Mouse (Mus musculus): ENCODE data around the gene Skap1. TPM values are rescaled to one million over a fixed set of nuclear protein-coding genes. Genes with fewer than 3 reads are reported as not detected.

The Skap1 gene
- total and polyA plus RNA-seq, 3 experiments: not detected

DNA sequence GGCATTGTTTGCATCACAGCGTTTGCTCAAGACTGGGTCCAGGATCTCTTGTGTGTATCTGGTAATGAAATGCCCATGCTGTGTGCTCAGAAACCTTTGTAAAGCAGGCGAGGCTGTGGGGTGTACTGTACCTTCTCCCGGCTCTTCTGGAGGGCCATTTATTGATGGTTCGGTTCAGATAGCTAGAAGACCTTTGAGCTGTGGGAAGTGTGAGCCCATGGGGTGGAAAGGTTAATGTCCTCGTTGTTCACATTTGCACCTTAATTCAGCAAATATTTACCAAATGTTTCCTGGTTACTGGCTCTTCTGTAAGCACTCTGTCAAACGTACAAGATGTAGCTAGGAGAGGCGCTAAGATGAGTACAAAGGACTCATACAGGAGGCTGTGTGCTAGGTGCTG lies 173.5 kb downstream of the Skap1 start:
- Histone ChIP-seq H3K9ac (ENCODE audit: control insufficient read depth, low read depth, low read length, poor library complexity, severe bottlenecking) (no peak overlapping the region), H3K79me2 (ENCODE audit: control insufficient read depth, insufficient read depth, low read length, poor library complexity) (no peaks in the 10 kb centered on the region), H3K9me3 (replicated peaks; ENCODE audit: insufficient read depth, low read length) (no peaks in the 10 kb centered on the region), H3K4me1 (ENCODE audit: control insufficient read depth in 1 of 2, insufficient read depth in 2 of 2, low read length in 2 of 2) (no peaks in the 10 kb centered on the region), H3K36me3 (ENCODE audit: control insufficient read depth in 1 of 2, insufficient read depth in 2 of 2, low read length in 2 of 2) (no peaks in the 10 kb centered on the region), H3K27me3 (ENCODE audit: control insufficient read depth in 1 of 2, insufficient read depth in 2 of 2, low read length in 2 of 2) (peaks cover 15 to 40% of the 10 kb centered on the region in 2 experiments), H3K4me3 (ENCODE audit: control insufficient read depth in 1 of 2, insufficient read depth in 1 of 2, low read depth in 2 of 2, low read length in 2 of 2) (no peak overlapping the region), H3K27ac (ENCODE audit: control insufficient read depth, low read depth, low read length) (no peak overlapping the region)
- TF ChIP-seq JUND (IDR thresholded peaks at IDR 0.05; ENCODE audit: low read depth, low read length): no peak
- TF ChIP-seq GATA1 (IDR thresholded peaks at IDR 0.05; ENCODE audit: low read depth, low read length): no peak
- TF ChIP-seq E2F4 (IDR thresholded peaks at IDR 0.05; ENCODE audit: borderline replicate concordance, low read depth, low read length): no peak
- TF ChIP-seq POLR2A (IDR thresholded peaks at IDR 0.05; ENCODE audit: control insufficient read depth in 1 of 2, insufficient read depth in 1 of 2, low read depth in 1 of 2, low read length in 2 of 2, poor library complexity in 1 of 2): no peak
- TF ChIP-seq MAX (IDR thresholded peaks at IDR 0.05; ENCODE audit: low read length): no peak
- no peak for TF ChIP-seq HCFC1 (IDR thresholded peaks at IDR 0.05; ENCODE audit: low read depth, low read length)
- no peak for TF ChIP-seq USF1 (IDR thresholded peaks at IDR 0.05; ENCODE audit: low read depth, low read length)
- TF ChIP-seq CHD2 (IDR thresholded peaks at IDR 0.05; ENCODE audit: low read length): no peak
- TF ChIP-seq ZC3H11A (IDR thresholded peaks at IDR 0.05; ENCODE audit: low read depth, low read length): no peak
- no peak for TF ChIP-seq MYC (IDR thresholded peaks at IDR 0.05; ENCODE audit: low read depth, low read length)
- TF ChIP-seq NELFE (IDR thresholded peaks at IDR 0.05; ENCODE audit: low read depth, low read length): no peak
- no peak for TF ChIP-seq CTCF (IDR thresholded peaks at IDR 0.05 in 2 of 3, conservative IDR thresholded peaks at IDR 0.05 in 1 of 3; ENCODE audit: control insufficient read depth in 1 of 3, insufficient read depth in 1 of 3, low read depth in 2 of 3, low read length in 3 of 3, poor library complexity in 1 of 3, severe bottlenecking in 1 of 3)
- TF ChIP-seq MYB (IDR thresholded peaks at IDR 0.05; ENCODE audit: low read depth, low read length): no peak
- no peak for TF ChIP-seq ZKSCAN1 (IDR thresholded peaks at IDR 0.05; ENCODE audit: low read depth, low read length)
- TF ChIP-seq SMC3 (IDR thresholded peaks at IDR 0.05; ENCODE audit: low read depth, low read length): no peak
- no peak for TF ChIP-seq GABPA (IDR thresholded peaks at IDR 0.05; ENCODE audit: low read depth, low read length)
- no peak for TF ChIP-seq MXI1 (IDR thresholded peaks at IDR 0.05; ENCODE audit: low read depth, low read length)
- no peak for DNase-seq (ENCODE audit: low read depth, low spot score)

DNA sequence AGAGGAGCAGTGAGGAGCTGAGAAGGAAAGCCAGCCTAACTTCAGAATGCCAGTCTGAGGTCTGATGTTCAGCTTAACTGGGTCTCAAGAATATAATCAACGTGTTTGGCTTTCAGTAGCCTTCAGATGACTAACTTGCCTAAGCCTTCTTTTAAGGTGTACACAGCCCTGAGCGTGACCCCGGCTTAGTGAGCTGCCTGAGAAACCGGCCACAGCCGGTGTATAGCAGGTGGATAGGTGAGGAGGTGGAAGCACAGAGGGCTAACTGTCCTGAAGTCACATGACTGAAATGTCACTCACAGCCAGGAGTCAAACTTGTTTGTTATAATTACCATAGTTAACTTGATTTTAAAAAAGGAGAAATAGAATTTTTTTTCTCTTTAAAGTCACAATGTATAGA lies 175.4 kb downstream of the Skap1 start:
- peaks cover 16 to 34% of the 10 kb centered on the region in 2 experiments for H3K27me3 ChIP-seq (ENCODE audit: control insufficient read depth in 1 of 2, insufficient read depth in 2 of 2, low read length in 2 of 2)
- no peaks in the 10 kb centered on the region for H3K9me3 ChIP-seq (replicated peaks; ENCODE audit: insufficient read depth, low read length)
- no peaks in the 10 kb centered on the region for H3K36me3 ChIP-seq (ENCODE audit: control insufficient read depth in 1 of 2, insufficient read depth in 2 of 2, low read length in 2 of 2)
- no peaks in the 10 kb centered on the region for H3K4me1 ChIP-seq (ENCODE audit: control insufficient read depth in 1 of 2, insufficient read depth in 2 of 2, low read length in 2 of 2)
- DNase-seq (ENCODE audit: low read depth, low spot score): no peak
- no peak overlapping the region for H3K4me3 ChIP-seq (ENCODE audit: control insufficient read depth in 1 of 2, insufficient read depth in 1 of 2, low read depth in 2 of 2, low read length in 2 of 2)
- no peaks in the 10 kb centered on the region for H3K79me2 ChIP-seq (ENCODE audit: control insufficient read depth, insufficient read depth, low read length, poor library complexity)
- no peak overlapping the region for H3K9ac ChIP-seq (ENCODE audit: control insufficient read depth, low read depth, low read length, poor library complexity, severe bottlenecking)
- H3K27ac ChIP-seq (ENCODE audit: control insufficient read depth, low read depth, low read length): no peak overlapping the region
- no peak for TF ChIP-seq NRF1 (IDR thresholded peaks at IDR 0.05; ENCODE audit: insufficient read depth, low read depth, low read length, poor library complexity, severe bottlenecking)
- no peak for TF ChIP-seq USF1 (IDR thresholded peaks at IDR 0.05; ENCODE audit: low read depth, low read length)
- TF ChIP-seq TBP (IDR thresholded peaks at IDR 0.05; ENCODE audit: low read depth, low read length): no peak
